Mouse (Mus musculus): Measurements from ENCODE around the gene Baiap2l1. TPM values are rescaled to one million over a fixed set of nuclear protein-coding genes. Genes with fewer than 3 reads are reported as not detected.

Gene Baiap2l1
- total and polyA plus RNA-seq, 2 experiments from 2014 or later = 6.0 to 11.1 TPM

- TF ChIP-seq EP300 (IDR thresholded peaks at IDR 0.05; ENCODE audit: low read depth) = no peak
- TF ChIP-seq CTCF (IDR thresholded peaks at IDR 0.05; ENCODE audit: low read depth) = no peak
- ATAC-seq (ENCODE audit: insufficient read depth, low read depth) = no peak
These were observed 105.9 kb downstream of the Baiap2l1 start for GRCm38 (mm10) chr5:144251876-144252577.

GRCm38 (mm10) chr5:144249871-144250270, 108.0 kb downstream of the Baiap2l1 start:
- Histone ChIP-seq H3K4me1 (ENCODE audit: control insufficient read depth, insufficient read depth) (peaks cover 21% of the 10 kb centered on the region), H3K27ac (ENCODE audit: low read depth) (no peak overlapping the region), H3K27me3 (ENCODE audit: control insufficient read depth, insufficient read depth, low read length) (no peaks in the 10 kb centered on the region), H3K4me3 (ENCODE audit: low read depth, low read length) (no peak overlapping the region), H3K9ac (replicated peaks; ENCODE audit: low read depth, low read length) (no peak overlapping the region), H3K36me3 (replicated peaks; ENCODE audit: control insufficient read depth, insufficient read depth, low read length) (no peaks in the 10 kb centered on the region), H3K9me3 (replicated peaks; ENCODE audit: control insufficient read depth, low read length) (0 out of 2 replicates have a peak, but pooled peaks cover 4% of the 10 kb centered on the region), H3K4me2 (ENCODE audit: low read depth, low read length) (no peak overlapping the region)
- ATAC-seq (ENCODE audit: insufficient read depth, low read depth) = no peak
- no peak for DNase-seq (ENCODE audit: low spot score)
- WGBS = 83% methylated on average over 3 of the region's 3 CpGs
- TF ChIP-seq EP300 (IDR thresholded peaks at IDR 0.05; ENCODE audit: low read depth) (no peak), CTCF (IDR thresholded peaks at IDR 0.05; ENCODE audit: low read depth) (peak; percentile 32)

More at GRCm38 (mm10) chr5:144251876-144252577, 105.9 kb downstream of the Baiap2l1 start:
- 80% methylated on average over 13 of the region's 13 CpGs for WGBS
- Histone ChIP-seq H3K4me2 (ENCODE audit: low read depth, low read length) (no peak overlapping the region), H3K9ac (replicated peaks; ENCODE audit: low read depth, low read length) (no peak overlapping the region), H3K27ac (ENCODE audit: low read depth) (no peak overlapping the region), H3K36me3 (replicated peaks; ENCODE audit: control insufficient read depth, insufficient read depth, low read length) (no peaks in the 10 kb centered on the region), H3K9me3 (replicated peaks; ENCODE audit: control insufficient read depth, low read length) (0 out of 2 replicates have a peak, but pooled peaks cover 4% of the 10 kb centered on the region), H3K27me3 (ENCODE audit: control insufficient read depth, insufficient read depth, low read length) (no peaks in the 10 kb centered on the region), H3K4me3 (ENCODE audit: low read depth, low read length) (no peak overlapping the region), H3K4me1 (ENCODE audit: control insufficient read depth, insufficient read depth) (peaks cover 26% of the 10 kb centered on the region)
- DNase-seq (ENCODE audit: low spot score) = no peak

DNA sequence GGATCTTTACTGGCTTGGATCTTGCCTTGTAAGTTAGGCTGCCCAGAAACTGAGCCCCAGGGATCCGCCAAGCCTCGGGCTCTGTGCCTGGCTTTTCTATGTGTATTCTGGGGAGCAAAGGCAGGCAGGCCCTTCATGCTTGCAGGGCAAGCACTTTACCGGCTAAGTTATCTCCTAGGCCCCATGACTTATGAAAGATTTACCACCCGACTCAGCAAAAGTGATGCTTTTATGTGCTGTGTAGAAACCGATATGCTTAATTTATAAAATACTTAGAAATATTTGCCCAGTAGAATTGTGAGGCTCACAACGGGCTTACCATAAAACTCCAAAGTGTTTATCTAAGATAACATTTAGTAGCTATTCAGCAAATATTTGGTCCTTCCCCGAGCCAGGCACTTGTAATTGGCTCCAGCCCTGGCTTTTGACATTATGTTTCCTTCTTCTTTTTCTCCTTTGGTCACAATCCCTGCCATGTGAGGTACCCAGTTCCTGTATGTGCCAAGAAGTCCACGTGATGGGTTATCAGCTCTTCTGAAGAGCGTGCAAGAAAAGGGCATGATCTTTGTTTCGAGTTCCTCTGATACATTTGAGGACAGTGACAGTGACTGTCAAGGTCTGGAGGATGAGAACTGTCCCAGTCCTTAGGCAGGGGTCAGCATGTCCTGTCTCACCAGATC, 109.9 kb downstream of the Baiap2l1 start:
- TF ChIP-seq EP300 (IDR thresholded peaks at IDR 0.05; ENCODE audit: low read depth) (0 out of 2 replicates have a peak, but pooled peaks have one; percentile 1), CTCF (IDR thresholded peaks at IDR 0.05; ENCODE audit: low read depth) (no peak)
- no peaks in the 10 kb centered on the region for H3K27me3 ChIP-seq (ENCODE audit: control insufficient read depth, insufficient read depth, low read length)
- H3K4me2 ChIP-seq (ENCODE audit: low read depth, low read length) = no peak overlapping the region
- H3K4me1 ChIP-seq (ENCODE audit: control insufficient read depth, insufficient read depth) = peaks cover 17% of the 10 kb centered on the region; the same call in 1 of the 2 replicates
- peak; percentile 66 for DNase-seq (ENCODE audit: low spot score)
- 33% methylated on average over 10 of the region's 10 CpGs for WGBS
- ATAC-seq (ENCODE audit: insufficient read depth, low read depth) = peak; percentile 37
- no peak overlapping the region for H3K9ac ChIP-seq (replicated peaks; ENCODE audit: low read depth, low read length)
- no peaks in the 10 kb centered on the region for H3K36me3 ChIP-seq (replicated peaks; ENCODE audit: control insufficient read depth, insufficient read depth, low read length)
- 0 out of 2 replicates have a peak, but pooled peaks cover 4% of the 10 kb centered on the region for H3K9me3 ChIP-seq (replicated peaks; ENCODE audit: control insufficient read depth, low read length)
- no peak overlapping the region for H3K4me3 ChIP-seq (ENCODE audit: low read depth, low read length)
- peak overlapping the region; percentile 67 for H3K27ac ChIP-seq (ENCODE audit: low read depth)

- no peaks in the 10 kb centered on the region for H3K27me3 ChIP-seq (ENCODE audit: control insufficient read depth, insufficient read depth, low read length)
- H3K4me1 ChIP-seq (ENCODE audit: control insufficient read depth, insufficient read depth) = peaks cover 17% of the 10 kb centered on the region; the same call in 1 of the 2 replicates
- TF ChIP-seq CTCF (IDR thresholded peaks at IDR 0.05; ENCODE audit: low read depth) (no peak), EP300 (IDR thresholded peaks at IDR 0.05; ENCODE audit: low read depth) (no peak)
- H3K9me3 ChIP-seq (replicated peaks; ENCODE audit: control insufficient read depth, low read length) = 0 out of 2 replicates have a peak, but pooled peaks cover 4% of the 10 kb centered on the region
- no peak overlapping the region for H3K27ac ChIP-seq (ENCODE audit: low read depth)
- H3K4me3 ChIP-seq (ENCODE audit: low read depth, low read length) = no peak overlapping the region
- no peaks in the 10 kb centered on the region for H3K36me3 ChIP-seq (replicated peaks; ENCODE audit: control insufficient read depth, insufficient read depth, low read length)
- 72% methylated on average over 10 of the region's 10 CpGs for WGBS
- ATAC-seq (ENCODE audit: insufficient read depth, low read depth) (no peak), DNase-seq (ENCODE audit: low spot score) (no peak)
- H3K9ac ChIP-seq (replicated peaks; ENCODE audit: low read depth, low read length) = no peak overlapping the region
- no peak overlapping the region for H3K4me2 ChIP-seq (ENCODE audit: low read depth, low read length)
These were observed 110.6 kb downstream of the Baiap2l1 start for GRCm38 (mm10) chr5:144247307-144247706.

DNA sequence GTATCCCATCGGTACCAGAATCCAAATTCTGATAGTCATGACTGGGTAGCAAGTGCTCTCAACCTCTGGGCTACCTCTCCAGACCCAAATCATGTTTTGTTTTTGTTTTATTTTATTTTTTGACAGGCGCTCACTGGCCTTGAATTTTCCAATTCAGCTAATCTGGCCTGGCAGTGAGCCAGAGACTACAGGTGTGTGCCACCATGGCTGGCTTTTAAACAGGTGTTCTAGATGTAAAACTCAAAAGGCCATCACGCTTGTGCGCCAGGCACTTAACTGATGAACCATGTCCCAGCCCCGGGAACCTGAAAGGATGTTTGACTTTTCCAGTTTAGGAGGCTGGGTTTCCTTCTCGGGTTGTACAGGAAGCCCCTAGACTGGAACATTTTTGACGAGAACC, 111.2 kb downstream of the Baiap2l1 start:
- no peak for TF ChIP-seq CTCF (IDR thresholded peaks at IDR 0.05; ENCODE audit: low read depth)
- TF ChIP-seq EP300 (IDR thresholded peaks at IDR 0.05; ENCODE audit: low read depth) = no peak
- 67% methylated on average over 7 of the region's 7 CpGs for WGBS
- Histone ChIP-seq H3K36me3 (replicated peaks; ENCODE audit: control insufficient read depth, insufficient read depth, low read length) (no peaks in the 10 kb centered on the region), H3K9ac (replicated peaks; ENCODE audit: low read depth, low read length) (no peak overlapping the region), H3K4me3 (ENCODE audit: low read depth, low read length) (no peak overlapping the region), H3K27ac (ENCODE audit: low read depth) (no peak overlapping the region), H3K9me3 (replicated peaks; ENCODE audit: control insufficient read depth, low read length) (0 out of 2 replicates have a peak, but pooled peaks cover 4% of the 10 kb centered on the region), H3K4me1 (ENCODE audit: control insufficient read depth, insufficient read depth) (peaks cover 17% of the 10 kb centered on the region; the same call in 1 of the 2 replicates), H3K4me2 (ENCODE audit: low read depth, low read length) (no peak overlapping the region), H3K27me3 (ENCODE audit: control insufficient read depth, insufficient read depth, low read length) (no peaks in the 10 kb centered on the region)
- ATAC-seq (ENCODE audit: insufficient read depth, low read depth) (no peak), DNase-seq (ENCODE audit: low spot score) (no peak)

Data from heart, postnatal 0 days (tissue).